Mouse (Mus musculus) stomach, embryonic 14.5 days (tissue): ENCODE results near the gene Mup21. TPM values are rescaled to one million over a fixed set of nuclear protein-coding genes. Genes with fewer than 3 reads are reported as not detected.

Experiments used
- polyA plus RNA-seq: library from polyadenylated mRNA; unstranded; fragments of >200 nt; fragmentation: Nextera tagmentation; extraction: Ambion mirVana; gene quantifications from 2 replicates; pipeline ENCODE4 v1.2.1, GENCODE M21; 2014

Mup21 gene
- polyA plus RNA-seq, 1 experiment from 2014 or later: not detected

Other genes with a start within 250 kb of the Mup21 start
- gene Mup20, start 96.7 kb downstream of the Mup21 start, polyA plus RNA-seq: not detected in 2 replicates
- not detected in 2 replicates for gene Mup3, start 63.5 kb downstream of the Mup21 start, polyA plus RNA-seq
- gene Zfp37, start 80.2 kb upstream of the Mup21 start, polyA plus RNA-seq: 13.4 and 14.6 TPM in 2 replicates
- gene Slc31a2, start 111.7 kb upstream of the Mup21 start, polyA plus RNA-seq: 18.1 and 20.8 TPM in 2 replicates
- gene Fkbp15, start 209.7 kb upstream of the Mup21 start, polyA plus RNA-seq: 27.1 and 28.6 TPM in 2 replicates
- 41.2 and 45.5 TPM in 2 replicates for gene Slc31a1, start 209.9 kb upstream of the Mup21 start, polyA plus RNA-seq